Mouse (Mus musculus) heart, adult 2 months (tissue): ENCODE measurements around the gene Ostf1. TPM values are rescaled to one million over a fixed set of nuclear protein-coding genes. Genes with fewer than 3 reads are reported as not detected.
A peak's percentile ranks its signal among the peaks of the same experiment; 100 is the strongest.
"Not testable (repeated sequence)": the region's sequence is repeated elsewhere in the genome, so short reads cannot be mapped to it uniquely, and the experiment has no call there.

Source experiments
- DNase-seq, 2 experiments: peaks; one replicate each; pipeline ENCODE4 v3.0.0; 2021
- H3K27ac ChIP-seq: fragments of 200-600 bp; 2 replicates; pipeline ENCODE4 v1.8.1; 2022
- H3K27me3 ChIP-seq: fragments of 200-500 bp; 2 replicates; pipeline ENCODE4 v1.6.1; 2012; ENCODE audit warnings: mild to moderate bottlenecking, low read length, inconsistent platforms, mixed read lengths; ENCODE audit not compliant: control insufficient read depth, insufficient read depth
- H3K36me3 ChIP-seq: fragments of 200-500 bp; 2 replicates; pipeline ENCODE4 v1.6.1; 2012; ENCODE audit warnings: low read length, inconsistent platforms; ENCODE audit not compliant: control insufficient read depth, insufficient read depth
- H3K4me1 ChIP-seq: fragments of 200-500 bp; 2 replicates; pipeline ENCODE4 v1.6.1; 2011; ENCODE audit warnings: low read length; ENCODE audit not compliant: control insufficient read depth, insufficient read depth
- H3K4me3 ChIP-seq: fragments of 200-600 bp; 2 replicates; pipeline ENCODE4 v1.8.1; 2022
- H3K79me2 ChIP-seq: fragments of 200-500 bp; replicated peaks from 2 replicates; pipeline ENCODE4 v1.6.1; 2012; ENCODE audit warnings: mild to moderate bottlenecking, inconsistent platforms, low read length, moderate library complexity, mixed read lengths; ENCODE audit not compliant: control insufficient read depth, insufficient read depth
- H3K9ac ChIP-seq: fragments of 200-500 bp; 2 replicates; pipeline ENCODE4 v1.6.1; 2012; ENCODE audit warnings: low read depth, mild to moderate bottlenecking, control low read depth, inconsistent platforms, low read length, mixed read lengths
- CTCF ChIP-seq: fragments of 200-600 bp; IDR thresholded peaks from 2 replicates; pipeline ENCODE4 v1.8.1; 2022; ENCODE audit warnings: antibody characterized with exemption, mild to moderate bottlenecking, moderate library complexity
- EP300 ChIP-seq: fragments of 200-500 bp; IDR thresholded peaks from 2 replicates; pipeline ENCODE4 v1.6.1; 2011; ENCODE audit warnings: low read depth, low read length, control low read depth; ENCODE audit not compliant: insufficient read depth
- POLR2A ChIP-seq: fragments of 200-500 bp; IDR thresholded peaks from 2 replicates; pipeline ENCODE4 v1.6.1; 2011; ENCODE audit warnings: mild to moderate bottlenecking, low read depth, low read length, control low read depth; ENCODE audit not compliant: insufficient read depth
- WGBS: fragments of 180-500 bp; shearing (Covaris S2); methylation state at CpG from one replicate; pipeline ENCODE4 v1.1.7; 2018; 5-methylcytosine and 5-hydroxymethylcytosine counted together
- intact Hi-C: fragments of 180-260 bp; cut with DNase I; formaldehyde crosslinking; loops from one replicate; pipeline ENCODE4 v1.15.1; 2025
- polyA plus RNA-seq: library from polyadenylated mRNA; depleted of rRNA; stranded (reverse); fragments of >200 nt; gene quantifications from 2 replicates; pipeline ENCODE4 v1.2.3, GENCODE M21; 2012
- total RNA-seq, 2 experiments: library from RNA; stranded (reverse); gene quantifications; 2 replicates each; pipeline ENCODE4 v1.2.3; 2021

Gene Ostf1
- total and polyA plus RNA-seq, 3 experiments: 29.5 to 37.6 (median 35.3) TPM

GRCm38 (mm10) chr19:18589276-18589675 is 42.3 kb downstream of the Ostf1 start:
- Histone ChIP-seq H3K27ac (no peak overlapping the region), H3K4me3 (no peak overlapping the region), H3K36me3 (peaks cover 3% of the 10 kb centered on the region; the same call in 1 of the 2 replicates), H3K27me3 (no peaks in the 10 kb centered on the region), H3K9ac (no peak overlapping the region), H3K79me2 (no peaks in the 10 kb centered on the region), H3K4me1 (peaks cover 5% of the 10 kb centered on the region)
- DNase-seq: no peak
- intact Hi-C loops: no loop called here
- 95% methylated on average over 8 of the region's 8 CpGs for WGBS
- no peak for TF ChIP-seq POLR2A
- TF ChIP-seq EP300: no peak
- TF ChIP-seq CTCF: no peak

DNA sequence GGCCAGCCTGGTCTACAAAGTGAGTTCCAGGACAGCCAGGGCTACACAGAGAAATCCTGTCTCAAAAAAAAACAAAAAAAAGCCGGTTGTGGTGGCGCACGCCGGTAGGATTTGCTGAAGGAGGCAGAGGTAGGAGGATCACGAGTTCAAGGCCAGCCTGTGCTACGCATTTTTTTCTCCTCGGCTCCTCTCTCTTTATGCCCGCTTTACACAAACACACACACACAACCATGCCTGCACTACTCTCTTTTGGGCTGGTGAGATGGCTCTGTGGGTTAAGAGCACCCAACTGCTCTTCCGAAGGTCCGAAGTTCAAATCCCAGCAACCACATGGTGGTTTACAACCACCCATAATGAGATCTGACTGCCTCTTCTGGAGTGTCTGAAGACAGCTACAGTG is 42.8 kb downstream of the Ostf1 start:
- H3K9ac ChIP-seq, H3K27ac ChIP-seq, H3K4me1 ChIP-seq, H3K36me3 ChIP-seq, H3K4me3 ChIP-seq, H3K79me2 ChIP-seq, intact Hi-C loops, H3K27me3 ChIP-seq, DNase-seq: not testable (repeated sequence)
- 96% methylated on average over 10 of the region's 10 CpGs for WGBS

- no peak overlapping the region for H3K9ac ChIP-seq
- H3K4me1 ChIP-seq: peaks cover 6% of the 10 kb centered on the region
- H3K27me3 ChIP-seq: no peaks in the 10 kb centered on the region
- WGBS: 96% methylated on average over 1 of the region's 1 CpGs
- no peaks in the 10 kb centered on the region for H3K79me2 ChIP-seq
- intact Hi-C loops: no loop called here
- DNase-seq: no peak
- no peak overlapping the region for H3K4me3 ChIP-seq
- TF ChIP-seq POLR2A (no peak), EP300 (no peak), CTCF (peak; percentile 65)
- peaks cover 7% of the 10 kb centered on the region for H3K36me3 ChIP-seq
- no peak overlapping the region for H3K27ac ChIP-seq
Observed at GRCm38 (mm10) chr19:18588243-18588642, 43.4 kb downstream of the Ostf1 start.

DNA sequence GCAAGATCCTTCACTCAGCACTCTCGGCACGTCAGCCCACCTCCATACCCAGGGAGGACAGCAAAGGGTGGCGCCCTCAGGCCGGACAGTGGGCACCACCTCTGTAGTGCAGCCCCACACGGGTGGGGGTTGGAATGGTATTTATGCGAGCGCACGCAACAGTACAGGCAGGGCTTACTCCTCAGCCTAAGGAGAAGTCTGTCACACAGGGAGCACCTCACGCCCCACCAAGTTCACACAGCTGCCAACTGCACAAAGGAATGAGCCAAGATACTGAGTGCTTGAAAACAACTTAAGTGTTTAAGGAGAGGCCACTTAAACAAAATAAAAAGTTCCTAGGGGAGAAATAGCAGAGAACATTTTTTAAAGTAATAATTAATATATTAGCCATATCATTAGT is 44.5 kb downstream of the Ostf1 start:
- H3K27ac ChIP-seq: no peak overlapping the region
- no peaks in the 10 kb centered on the region for H3K27me3 ChIP-seq
- peaks cover 7% of the 10 kb centered on the region for H3K36me3 ChIP-seq
- H3K79me2 ChIP-seq: no peaks in the 10 kb centered on the region
- H3K4me3 ChIP-seq: no peak overlapping the region
- peaks cover 8% of the 10 kb centered on the region for H3K4me1 ChIP-seq
- no peak overlapping the region for H3K9ac ChIP-seq
- intact Hi-C loops: no loop called here
- WGBS: 93% methylated on average over 9 of the region's 9 CpGs
- no peak for TF ChIP-seq EP300
- TF ChIP-seq POLR2A: no peak
- no peak for TF ChIP-seq CTCF
- DNase-seq: no peak

GRCm38 (mm10) chr19:18584621-18585020 is 47.0 kb downstream of the Ostf1 start:
- Histone ChIP-seq H3K4me3 (no peak overlapping the region), H3K9ac (no peak overlapping the region), H3K36me3 (peaks cover 4% of the 10 kb centered on the region; the same call in 1 of the 2 replicates), H3K4me1 (peaks cover 4% of the 10 kb centered on the region; the same call in 1 of the 2 replicates), H3K27ac (no peak overlapping the region), H3K79me2 (no peaks in the 10 kb centered on the region), H3K27me3 (no peaks in the 10 kb centered on the region)
- 75% methylated on average over 7 of the region's 7 CpGs for whole genome bisulfite sequencing
- no peak for DNase-seq
- intact Hi-C loops: no loop called here
- no peak for TF ChIP-seq EP300
- no peak for TF ChIP-seq POLR2A
- TF ChIP-seq CTCF: no peak

DNA sequence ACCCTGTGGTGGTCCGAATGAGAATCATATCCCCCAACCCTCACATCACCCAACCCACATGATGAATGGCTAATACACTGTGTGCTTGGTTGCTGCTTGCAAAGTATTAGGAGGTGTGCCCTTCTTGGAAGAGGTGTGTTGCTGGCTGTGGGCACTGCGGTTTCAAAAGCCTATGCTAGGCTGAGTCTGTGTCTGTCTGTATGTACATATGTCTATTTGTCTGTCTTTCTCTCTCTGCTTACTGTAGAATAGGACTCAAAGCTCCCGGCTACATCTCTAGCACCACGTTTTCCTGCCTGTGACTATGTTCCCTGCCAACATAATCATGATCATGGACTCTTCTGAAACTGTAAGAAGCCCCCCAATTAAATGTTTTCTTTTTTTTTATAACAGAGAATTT is 47.9 kb downstream of the Ostf1 start:
- Histone ChIP-seq H3K9ac (no peak overlapping the region), H3K27me3 (no peaks in the 10 kb centered on the region), H3K79me2 (no peaks in the 10 kb centered on the region), H3K4me1 (peaks cover 4% of the 10 kb centered on the region; the same call in 1 of the 2 replicates), H3K36me3 (peaks cover 4% of the 10 kb centered on the region; the same call in 1 of the 2 replicates), H3K27ac (no peak overlapping the region), H3K4me3 (no peak overlapping the region)
- intact Hi-C loops: no loop called here
- 95% methylated on average over 4 of the region's 4 CpGs for WGBS
- DNase-seq: no peak
- TF ChIP-seq EP300: no peak
- TF ChIP-seq POLR2A: no peak
- no peak for TF ChIP-seq CTCF
